ENCODE assay signal across 8 mouse cellular contexts in genomic region chr12:111896908-111897661, GRCm38 (mm10). TPM values are rescaled to one million over a fixed set of nuclear protein-coding genes. Genes with fewer than 3 reads are reported as not detected.
DNase-seq lines count a peak whose midpoint lies in the region; ATAC-seq and TF ChIP-seq lines count a peak whose summit lies in the region.

No protein-coding gene starts in this region.

- no peaks in the 10 kb centered on the region for H3K27me3 ChIP-seq in limb, embryonic 12.5 days
- no peaks in the 10 kb centered on the region for H3K27me3 ChIP-seq in limb, embryonic 10.5 days (ENCODE audit: low read depth, poor library complexity, severe bottlenecking)
- H3K27me3 ChIP-seq in erythroblast, embryonic 14.5 days (ENCODE audit: control insufficient read depth), result no peaks in the 10 kb centered on the region
- H3K27me3 ChIP-seq in midbrain, postnatal 0 days (ENCODE audit: insufficient read depth, low read length), result no peaks in the 10 kb centered on the region

- H3K4me3 ChIP-seq in limb, embryonic 12.5 days (replicated peaks), result no peak overlapping the region
- no peak overlapping the region for H3K4me3 ChIP-seq in limb, embryonic 10.5 days
- H3K4me3 ChIP-seq in erythroblast, embryonic 14.5 days (replicated peaks), result peak overlapping the region; percentile 13
- H3K4me3 ChIP-seq in midbrain, postnatal 0 days (ENCODE audit: low read depth, low read length), result no peak overlapping the region

- WGBS in limb, embryonic 12.5 days, result 59% methylated on average over 7 of the region's 7 CpGs
- 67% methylated on average over 7 of the region's 7 CpGs for WGBS in limb, embryonic 10.5 days
- WGBS in midbrain, postnatal 0 days, result 61% methylated on average over 7 of the region's 7 CpGs

- no peaks in the 10 kb centered on the region for H3K9me3 ChIP-seq in limb, embryonic 12.5 days
- no peaks in the 10 kb centered on the region for H3K9me3 ChIP-seq in limb, embryonic 10.5 days (replicated peaks)
- H3K9me3 ChIP-seq in erythroblast, embryonic 14.5 days (ENCODE audit: control insufficient read depth, low read length), result no peaks in the 10 kb centered on the region
- H3K9me3 ChIP-seq in midbrain, postnatal 0 days (ENCODE audit: low read length), result no peaks in the 10 kb centered on the region

- DNase-seq in limb, embryonic 10.5 days (ENCODE audit: low spot score), result no peak
- DNase-seq in kidney, adult 18-20 months, result peak; percentile 31
- peak; percentile 66 for DNase-seq in lung, postnatal 14 days
- no peak for DNase-seq in cerebellum, adult 11 months
- no peak for DNase-seq in midbrain, postnatal 0 days (ENCODE audit: low spot score)
- DNase-seq in cerebellum, adult 11-12 months, result no peak

- H3K9ac ChIP-seq in limb, embryonic 12.5 days (replicated peaks), result no peak overlapping the region
- no peak overlapping the region for H3K9ac ChIP-seq in midbrain, postnatal 0 days (replicated peaks; ENCODE audit: low read length, poor library complexity, severe bottlenecking)

- TF ChIP-seq CTCF in midbrain, postnatal 0 days (IDR thresholded peaks at IDR 0.05), result no peak

- H3K4me1 ChIP-seq in limb, embryonic 12.5 days (replicated peaks), result peaks cover 4% of the 10 kb centered on the region; the same call in 1 of the 2 replicates
- peaks cover 14% of the 10 kb centered on the region for H3K4me1 ChIP-seq in limb, embryonic 10.5 days
- peaks cover 33% of the 10 kb centered on the region for H3K4me1 ChIP-seq in erythroblast, embryonic 14.5 days (ENCODE audit: control insufficient read depth)
- H3K4me1 ChIP-seq in midbrain, postnatal 0 days (ENCODE audit: insufficient read depth, low read length), result peaks cover 4% of the 10 kb centered on the region; the same call in 1 of the 2 replicates

- H3K27ac ChIP-seq in limb, embryonic 12.5 days, result no peak overlapping the region
- no peak overlapping the region for H3K27ac ChIP-seq in limb, embryonic 10.5 days
- H3K27ac ChIP-seq in midbrain, postnatal 0 days (ENCODE audit: low read depth, low read length), result no peak overlapping the region

- H3K4me2 ChIP-seq in limb, embryonic 12.5 days, result no peak overlapping the region
- no peak overlapping the region for H3K4me2 ChIP-seq in midbrain, postnatal 0 days (ENCODE audit: low read depth, low read length, poor library complexity, severe bottlenecking)

- ATAC-seq in limb, embryonic 12.5 days (ENCODE audit: insufficient number of reproducible peaks, insufficient read depth, low FRiP score, low TSS enrichment, low read depth), result 0 out of 2 replicates have a peak, but pooled peaks have one; percentile 31
- ATAC-seq in midbrain, postnatal 0 days (ENCODE audit: low FRiP score), result no peak

- no peaks in the 10 kb centered on the region for H3K36me3 ChIP-seq in limb, embryonic 12.5 days
- no peaks in the 10 kb centered on the region for H3K36me3 ChIP-seq in limb, embryonic 10.5 days
- no peaks in the 10 kb centered on the region; the same call in 1 of the 2 replicates for H3K36me3 ChIP-seq in erythroblast, embryonic 14.5 days (ENCODE audit: control insufficient read depth)
- H3K36me3 ChIP-seq in midbrain, postnatal 0 days (ENCODE audit: insufficient read depth, low read length), result no peaks in the 10 kb centered on the region

RNA-seq across cellular contexts. Expression of gene Ppp1r13b, which starts 10.8 kb away (rescaled TPM):
- polyA plus RNA-seq in limb, embryonic 12.5 days (2016; fragmentation: Nextera tagmentation; extraction: Ambion mirVana), result 11.5 and 13.0 TPM in 2 replicates
- 4.8 and 6.0 TPM in 2 replicates for polyA plus RNA-seq in limb, embryonic 10.5 days (2016; fragmentation: Nextera tagmentation; extraction: Ambion mirVana)
- 0.79 and 0.81 TPM in 2 replicates for polyA plus RNA-seq in erythroblast, embryonic 14.5 days (2012)
- 58.5 and 79.3 TPM in 2 replicates for total RNA-seq in midbrain, postnatal 0 days (2014; rRNA removed)
- 38.5 and 47.0 TPM in 2 replicates for polyA plus RNA-seq in midbrain, postnatal 0 days (2015; fragmentation: Nextera tagmentation; extraction: Ambion mirVana)

Comparison
In these comparisons a context has a peak if more than half of its experiments do, and no peak if none do; other contexts are left out.
1. DNase-seq: peak in kidney, adult 18-20 months (single experiment) and lung, postnatal 14 days (single experiment); none in limb, embryonic 10.5 days (single experiment), cerebellum, adult 11 months (single experiment), midbrain, postnatal 0 days (single experiment) and cerebellum, adult 11-12 months (single experiment).